Mouse (Mus musculus): ENCODE results near the gene Zfp758.
"Not testable (repeated sequence)": the region's sequence is repeated elsewhere in the genome, so short reads cannot be mapped to it uniquely, and the experiment has no call there.

The Zfp758 gene

GRCm38 (mm10) chr17:22361101-22361781 lies at the start of gene Zfp758, which contains the start of gene Zfp944:
Gene Zfp758 (plus strand): TSS chr17:22361453.
Gene Zfp944 (minus strand): TSS chr17:22361400.
- peak; percentile 24 for DNase-seq (ENCODE audit: low read depth)

- not testable (repeated sequence) for DNase-seq (ENCODE audit: low read depth)
Measured at GRCm38 (mm10) chr17:22314219-22314618, 47.0 kb upstream of the Zfp758 start.

- DNase-seq (ENCODE audit: low read depth) = peak; percentile 93
Measured at GRCm38 (mm10) chr17:22314730-22315226, 46.5 kb upstream of the Zfp758 start, which contains the start of gene CT030661.1. Gene CT030661.1 (minus strand): TSS chr17:22314837.

GRCm38 (mm10) chr17:22315247-22315646 lies 46.0 kb upstream of the Zfp758 start:
- not testable (repeated sequence) for DNase-seq (ENCODE audit: low read depth)

GRCm38 (mm10) chr17:22352794-22353193 lies 8.5 kb upstream of the Zfp758 start:
- peak; percentile 28 for DNase-seq (ENCODE audit: low read depth)

- DNase-seq (ENCODE audit: low read depth) = no peak
Measured at GRCm38 (mm10) chr17:22360572-22360971, 681 bp upstream of the Zfp758 start.

GRCm38 (mm10) chr17:22363895-22364294 lies 2.6 kb downstream of the Zfp758 start:
- DNase-seq (ENCODE audit: low read depth) = no peak

- no peak for DNase-seq (ENCODE audit: low read depth)
Measured at GRCm38 (mm10) chr17:22410756-22411155, 49.5 kb downstream of the Zfp758 start.

- peak; percentile 47 for DNase-seq (ENCODE audit: low read depth)
Measured at GRCm38 (mm10) chr17:22417510-22417909, 56.3 kb downstream of the Zfp758 start.

- peak; percentile 64 for DNase-seq (ENCODE audit: low read depth)
Measured at GRCm38 (mm10) chr17:22423952-22424617, 62.8 kb downstream of the Zfp758 start, which contains the start of gene Zfp946. Gene Zfp946 (plus strand): TSS chr17:22424222.

GRCm38 (mm10) chr17:22424636-22425354 lies 63.5 kb downstream of the Zfp758 start:
- no peak for DNase-seq (ENCODE audit: low read depth)
